Mouse (Mus musculus) hindbrain, embryonic 15.5 days (tissue): ENCODE results near the gene Treml1. TPM values are rescaled to one million over a fixed set of nuclear protein-coding genes. Genes with fewer than 3 reads are reported as not detected.
"Not testable (repeated sequence)": the region's sequence is repeated elsewhere in the genome, so short reads cannot be mapped to it uniquely, and the experiment has no call there.

Experiments used
- ATAC-seq: fragments of 200-750 bp; cut with Nextera tagmentation; 2 replicates; pipeline ENCODE4 v1.8.0; 2017; ENCODE audit warnings: low read depth, moderate number of reproducible peaks, moderate TSS enrichment; ENCODE audit not compliant: low FRiP score
- H3K27ac ChIP-seq: fragments of 300-500 bp; sonication (generic); replicated peaks from 2 replicates; pipeline ENCODE4 v1.5.1; 2015; ENCODE audit warnings: mild to moderate bottlenecking, inconsistent platforms
- H3K27me3 ChIP-seq: fragments of 300-500 bp; sonication (generic); 2 replicates; pipeline ENCODE4 v1.6.1; 2015; ENCODE audit warnings: control low read depth, inconsistent platforms
- H3K36me3 ChIP-seq: fragments of 300-500 bp; sonication (generic); 2 replicates; pipeline ENCODE4 v1.6.1; 2015; ENCODE audit warnings: control low read depth, inconsistent platforms
- H3K4me1 ChIP-seq: fragments of 300-500 bp; sonication (generic); replicated peaks from 2 replicates; pipeline ENCODE4 v1.6.1; 2015; ENCODE audit warnings: control low read depth, inconsistent platforms
- H3K4me2 ChIP-seq: fragments of 300-500 bp; sonication (generic); 2 replicates; pipeline ENCODE4 v1.6.1; 2015; ENCODE audit warnings: moderate library complexity, mild to moderate bottlenecking, inconsistent platforms
- H3K4me3 ChIP-seq: fragments of 300-500 bp; sonication (generic); 2 replicates; pipeline ENCODE4 v1.5.1; 2015; ENCODE audit warnings: mild to moderate bottlenecking, inconsistent platforms
- H3K9ac ChIP-seq: fragments of 300-500 bp; sonication (generic); 2 replicates; pipeline ENCODE4 v1.6.1; 2015; ENCODE audit warnings: inconsistent platforms
- H3K9me3 ChIP-seq: fragments of 300-500 bp; sonication (generic); 2 replicates; pipeline ENCODE4 v1.6.1; 2016; ENCODE audit warnings: control low read depth, inconsistent platforms
- WGBS: fragments of 180-500 bp; shearing (Covaris S2); methylation state at CpG from one replicate; pipeline ENCODE4 v1.1.7; 2015; 5-methylcytosine and 5-hydroxymethylcytosine counted together
- polyA plus RNA-seq: library from polyadenylated mRNA; unstranded; fragments of >200 nt; fragmentation: Nextera tagmentation; extraction: Ambion mirVana; gene quantifications from 2 replicates; pipeline ENCODE4 v1.2.1, GENCODE M21; 2015

Treml1 gene
- polyA plus RNA-seq, 1 experiment from 2014 or later, result 0.61 TPM

- Histone ChIP-seq H3K4me2 (no peak overlapping the region), H3K27me3 (no peaks in the 10 kb centered on the region), H3K36me3 (no peaks in the 10 kb centered on the region), H3K9me3 (no peaks in the 10 kb centered on the region), H3K4me3 (no peak overlapping the region), H3K27ac (no peak overlapping the region), H3K9ac (no peak overlapping the region), H3K4me1 (no peaks in the 10 kb centered on the region)
- WGBS, result 81% methylated on average over 1 of the region's 1 CpGs
- ATAC-seq, result no peak
Observed at GRCm38 (mm10) chr17:48340267-48340666, 19.4 kb upstream of the Treml1 start.

DNA sequence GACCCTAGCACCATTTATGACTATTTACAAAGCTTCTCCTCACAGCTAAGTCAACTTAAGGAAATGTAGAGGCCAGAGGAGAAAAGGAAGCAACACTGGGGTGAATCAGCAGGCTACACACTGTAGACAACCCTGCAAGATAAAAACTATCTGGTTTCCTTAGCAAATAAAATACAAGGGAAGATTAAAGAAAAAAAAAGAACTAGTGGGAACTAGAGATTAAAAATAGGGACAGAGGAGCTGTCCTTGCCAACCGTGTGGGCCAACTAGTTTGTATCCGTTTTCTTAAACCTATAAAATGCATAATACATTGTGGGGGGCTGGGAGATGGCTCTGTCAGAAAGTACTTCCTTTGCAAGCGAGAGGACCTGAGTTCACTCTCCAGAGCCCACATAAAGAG is 17.8 kb upstream of the Treml1 start:
- Histone ChIP-seq H3K27ac (no peak overlapping the region), H3K4me1 (no peaks in the 10 kb centered on the region), H3K4me3 (no peak overlapping the region), H3K9ac (no peak overlapping the region), H3K9me3 (no peaks in the 10 kb centered on the region), H3K27me3 (no peaks in the 10 kb centered on the region), H3K4me2 (no peak overlapping the region), H3K36me3 (no peaks in the 10 kb centered on the region)
- 85% methylated on average over 3 of the region's 3 CpGs for whole genome bisulfite sequencing
- ATAC-seq, result no peak

DNA sequence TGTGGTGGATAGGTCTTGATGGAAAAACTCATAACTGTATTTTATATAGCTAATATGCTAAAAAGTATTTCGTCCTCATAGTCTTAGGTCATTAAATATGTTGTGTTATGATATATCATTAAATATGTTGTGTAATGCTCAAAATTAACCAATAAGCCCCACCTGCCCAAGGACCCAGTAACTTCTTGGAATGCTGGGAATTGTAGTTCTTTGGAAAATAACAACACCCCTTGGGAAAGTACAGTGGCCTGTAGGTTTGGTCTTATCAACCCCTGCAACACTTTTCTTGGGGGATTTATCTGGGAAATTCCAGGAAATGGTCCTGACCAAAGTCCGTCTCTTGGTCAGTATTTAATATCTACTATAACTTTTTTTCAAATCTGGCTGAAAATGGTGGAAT is 16.7 kb upstream of the Treml1 start:
- Histone ChIP-seq H3K4me2 (no peak overlapping the region), H3K9me3 (no peaks in the 10 kb centered on the region), H3K4me1 (no peaks in the 10 kb centered on the region), H3K27me3 (no peaks in the 10 kb centered on the region), H3K9ac (no peak overlapping the region), H3K27ac (no peak overlapping the region), H3K36me3 (no peaks in the 10 kb centered on the region), H3K4me3 (no peak overlapping the region)
- WGBS, result 96% methylated on average over 2 of the region's 2 CpGs
- no peak for ATAC-seq

- H3K4me3 ChIP-seq, result no peak overlapping the region
- H3K9ac ChIP-seq, result no peak overlapping the region
- no peaks in the 10 kb centered on the region for H3K36me3 ChIP-seq
- H3K27ac ChIP-seq, result no peak overlapping the region
- no peaks in the 10 kb centered on the region for H3K27me3 ChIP-seq
- ATAC-seq, result no peak
- no peaks in the 10 kb centered on the region for H3K9me3 ChIP-seq
- WGBS, result 84% methylated on average over 4 of the region's 4 CpGs
- no peak overlapping the region for H3K4me2 ChIP-seq
- H3K4me1 ChIP-seq, result no peaks in the 10 kb centered on the region
Observed at GRCm38 (mm10) chr17:48345824-48346223, 13.9 kb upstream of the Treml1 start.

DNA sequence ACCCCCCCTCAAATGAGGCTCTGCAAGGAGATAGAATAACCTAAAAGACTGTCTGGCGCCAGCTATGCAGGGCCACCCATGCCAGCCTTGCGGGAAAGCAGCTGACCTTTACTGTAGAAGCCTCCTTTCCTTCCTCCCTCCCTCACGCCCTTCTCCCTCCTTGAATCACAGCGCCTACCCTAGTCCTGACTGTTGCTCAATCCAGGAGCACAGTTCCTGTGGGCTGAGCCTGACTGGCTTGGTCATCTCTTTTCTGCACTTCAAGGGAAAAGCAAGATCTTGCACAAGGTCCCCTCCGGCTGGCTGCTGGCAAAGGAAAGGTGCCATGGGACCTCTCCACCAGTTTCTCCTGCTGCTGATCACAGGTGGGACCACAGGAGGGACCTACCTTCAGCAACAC is 13.5 kb upstream of the Treml1 start, which contains the start of gene Trem2:
Gene Trem2 (plus strand): TSS at position 171 of the 400 bp plus-strand sequence.
- no peaks in the 10 kb centered on the region for H3K36me3 ChIP-seq
- no peak within 1 kb of the TSS for H3K27ac ChIP-seq
- WGBS, result 83% methylated on average over 5 of the region's 5 CpGs
- no peaks in the 10 kb centered on the region for H3K4me1 ChIP-seq
- no peaks in the 10 kb centered on the region for H3K27me3 ChIP-seq
- no peak within 1 kb of the TSS for H3K4me3 ChIP-seq
- ATAC-seq, result no peak
- H3K4me2 ChIP-seq, result no peak within 1 kb of the TSS
- H3K9ac ChIP-seq, result no peak within 1 kb of the TSS
- no peaks in the 10 kb centered on the region for H3K9me3 ChIP-seq

DNA sequence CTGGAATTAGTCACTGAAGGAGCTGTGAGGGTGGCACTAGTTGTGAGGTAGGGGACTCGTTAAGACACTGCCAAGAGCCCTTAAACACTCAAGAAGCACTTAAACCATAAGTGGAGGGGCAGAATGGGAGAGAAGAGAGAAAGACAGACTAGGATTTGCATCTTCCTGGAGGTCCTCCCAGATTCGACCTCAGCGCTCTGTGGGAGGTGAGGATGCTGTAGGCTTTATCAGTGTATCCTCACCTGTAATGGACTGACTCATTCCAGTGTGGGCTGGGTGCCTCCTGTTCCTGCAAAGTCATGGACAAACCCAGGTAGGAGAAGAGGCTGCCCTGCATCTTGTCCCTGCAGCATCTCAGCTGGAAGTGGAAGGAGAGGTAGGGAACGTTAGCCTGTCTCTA is 12.9 kb upstream of the Treml1 start:
- no peak overlapping the region for H3K9ac ChIP-seq
- H3K4me3 ChIP-seq, result no peak overlapping the region
- no peaks in the 10 kb centered on the region for H3K4me1 ChIP-seq
- H3K27ac ChIP-seq, result no peak overlapping the region
- ATAC-seq, result no peak
- no peaks in the 10 kb centered on the region for H3K36me3 ChIP-seq
- WGBS, result 79% methylated on average over 4 of the region's 4 CpGs
- no peaks in the 10 kb centered on the region for H3K9me3 ChIP-seq
- no peaks in the 10 kb centered on the region for H3K27me3 ChIP-seq
- H3K4me2 ChIP-seq, result no peak overlapping the region

DNA sequence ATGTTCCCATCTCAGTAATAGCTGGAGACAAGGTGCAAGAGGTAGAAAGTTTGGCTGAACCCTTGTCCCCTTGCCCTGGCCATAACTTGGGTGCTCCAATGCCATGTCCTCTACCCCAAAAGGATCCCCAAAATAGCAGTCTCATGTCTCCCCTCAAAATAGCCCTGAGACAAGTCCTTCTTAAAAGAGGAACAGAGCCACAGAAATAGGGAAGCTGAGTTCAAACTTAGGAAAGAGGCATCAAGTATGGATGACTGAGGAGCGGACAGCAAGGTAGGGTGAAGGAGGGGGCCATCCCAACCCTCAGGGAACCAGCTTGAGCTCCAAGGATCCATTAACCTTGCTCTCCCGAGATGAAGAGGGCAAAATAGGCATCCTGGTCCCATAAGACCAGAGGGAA is 12.4 kb upstream of the Treml1 start:
- Histone ChIP-seq H3K9ac (no peak overlapping the region), H3K4me2 (no peak overlapping the region), H3K27me3 (no peaks in the 10 kb centered on the region), H3K9me3 (no peaks in the 10 kb centered on the region), H3K27ac (no peak overlapping the region), H3K36me3 (no peaks in the 10 kb centered on the region), H3K4me1 (no peaks in the 10 kb centered on the region), H3K4me3 (no peak overlapping the region)
- 80% methylated on average over 2 of the region's 2 CpGs for WGBS
- no peak for ATAC-seq

- H3K4me1 ChIP-seq, result no peaks in the 10 kb centered on the region
- no peak for ATAC-seq
- 80% methylated on average over 5 of the region's 5 CpGs for WGBS
- H3K36me3 ChIP-seq, result no peaks in the 10 kb centered on the region
- no peak overlapping the region for H3K27ac ChIP-seq
- no peaks in the 10 kb centered on the region for H3K27me3 ChIP-seq
- H3K9ac ChIP-seq, result no peak overlapping the region
- no peak overlapping the region for H3K4me3 ChIP-seq
- no peak overlapping the region for H3K4me2 ChIP-seq
- no peaks in the 10 kb centered on the region for H3K9me3 ChIP-seq
Observed at GRCm38 (mm10) chr17:48350681-48351193, 9.0 kb upstream of the Treml1 start.

- H3K4me2 ChIP-seq, H3K9me3 ChIP-seq, H3K9ac ChIP-seq, H3K4me1 ChIP-seq, ATAC-seq, H3K27me3 ChIP-seq, H3K36me3 ChIP-seq, H3K27ac ChIP-seq, H3K4me3 ChIP-seq: not testable (repeated sequence)
- WGBS, result 63% methylated on average over 7 of the region's 7 CpGs
Observed at GRCm38 (mm10) chr17:48352976-48353375, 6.7 kb upstream of the Treml1 start.

DNA sequence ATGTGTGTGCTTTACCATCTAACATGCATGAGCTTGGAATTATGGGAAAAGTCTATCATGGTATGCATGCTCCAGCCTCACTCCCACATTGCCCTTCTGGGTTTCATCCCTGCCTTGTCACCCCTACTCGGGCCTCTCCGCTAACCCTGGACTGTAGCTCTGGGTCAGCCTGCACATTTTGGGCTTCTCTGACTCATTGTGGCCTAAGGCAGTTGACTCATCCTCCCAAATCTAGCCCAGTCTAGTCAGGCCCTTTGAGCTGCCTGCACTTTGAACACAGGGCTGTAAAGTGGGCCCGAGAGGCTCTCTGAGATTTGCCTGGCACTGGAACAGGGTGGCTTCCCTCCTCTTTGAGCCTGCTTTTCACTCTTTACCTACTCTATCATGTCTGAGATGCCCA is 3.9 kb upstream of the Treml1 start:
- no peak for ATAC-seq
- Histone ChIP-seq H3K27me3 (no peaks in the 10 kb centered on the region), H3K4me1 (no peaks in the 10 kb centered on the region), H3K4me2 (no peak overlapping the region), H3K27ac (no peak overlapping the region), H3K9me3 (no peaks in the 10 kb centered on the region), H3K4me3 (no peak overlapping the region), H3K9ac (no peak overlapping the region), H3K36me3 (no peaks in the 10 kb centered on the region)
- WGBS, result 93% methylated on average over 3 of the region's 3 CpGs

DNA sequence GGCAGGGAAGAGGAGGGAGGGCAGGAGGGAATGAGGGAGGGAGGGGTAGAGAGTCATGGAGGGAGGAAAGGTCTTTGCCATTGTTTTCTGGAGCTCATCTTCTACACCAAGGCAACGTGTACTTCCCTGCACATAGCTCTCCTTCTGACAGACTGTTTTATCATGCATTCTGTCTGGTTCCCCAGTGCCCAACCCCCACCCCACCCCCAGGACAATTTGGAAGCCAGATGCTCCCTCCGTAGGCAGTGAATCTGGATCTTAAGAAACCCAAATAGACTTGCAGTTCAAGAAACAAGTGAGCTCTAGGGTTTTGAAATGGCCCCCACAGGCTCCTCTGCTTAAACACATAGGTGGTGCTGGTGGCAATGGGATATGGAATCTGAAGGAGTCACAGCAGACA is 1.8 kb upstream of the Treml1 start:
- H3K27ac ChIP-seq, result no peak overlapping the region
- 38% methylated on average over 2 of the region's 2 CpGs for WGBS
- no peaks in the 10 kb centered on the region for H3K36me3 ChIP-seq
- H3K9ac ChIP-seq, result no peak overlapping the region
- H3K27me3 ChIP-seq, result no peaks in the 10 kb centered on the region
- no peak for ATAC-seq
- H3K4me1 ChIP-seq, result peaks cover 2% of the 10 kb centered on the region; the same call in 1 of the 2 replicates
- no peak overlapping the region for H3K4me3 ChIP-seq
- no peak overlapping the region for H3K4me2 ChIP-seq
- H3K9me3 ChIP-seq, result no peaks in the 10 kb centered on the region

- Histone ChIP-seq H3K27me3 (no peaks in the 10 kb centered on the region), H3K36me3 (no peaks in the 10 kb centered on the region)
- 94% methylated on average over 4 of the region's 4 CpGs for WGBS
Observed at GRCm38 (mm10) chr17:48360462-48360861, 746 bp downstream of the Treml1 start.

GRCm38 (mm10) chr17:48362346-48362745 is 2.6 kb downstream of the Treml1 start:
- H3K4me3 ChIP-seq, result no peak overlapping the region
- H3K27ac ChIP-seq, result no peak overlapping the region
- H3K4me2 ChIP-seq, result no peak overlapping the region
- no peak for ATAC-seq
- no peaks in the 10 kb centered on the region for H3K27me3 ChIP-seq
- no peaks in the 10 kb centered on the region for H3K36me3 ChIP-seq
- peaks cover 6% of the 10 kb centered on the region; the same call in 1 of the 2 replicates for H3K4me1 ChIP-seq
- no peak overlapping the region for H3K9ac ChIP-seq
- H3K9me3 ChIP-seq, result no peaks in the 10 kb centered on the region
- WGBS, result 71% methylated on average over 3 of the region's 3 CpGs

More at GRCm38 (mm10) chr17:48360462-48360861, 746 bp downstream of the Treml1 start:
- no peak overlapping the region for H3K9ac ChIP-seq
- H3K4me1 ChIP-seq, result peaks cover 6% of the 10 kb centered on the region; the same call in 1 of the 2 replicates
- H3K9me3 ChIP-seq, result no peaks in the 10 kb centered on the region
- H3K27ac ChIP-seq, result no peak overlapping the region
- no peak overlapping the region for H3K4me2 ChIP-seq
- ATAC-seq, result no peak
- no peak overlapping the region for H3K4me3 ChIP-seq
